Mouse (Mus musculus) erythroblast, embryonic 14.5 days (primary cell): ENCODE measurements at regions not wholly inside any gene's neighbourhood (a gene's known extent, or its start where the extent isn't known, plus 50 kb on each side); places are given as distances from the start of the nearest gene placed in this dataset.

Experiments used
- GATA1 ChIP-seq: IDR thresholded peaks from 2 replicates; pipeline ENCODE4 v1.6.1; 2012; ENCODE audit warnings: low read length, inconsistent platforms, mixed read lengths
- TAL1 ChIP-seq: IDR thresholded peaks from 3 replicates; pipeline ENCODE4 v1.6.1; 2012; ENCODE audit warnings: low read length, inconsistent platforms, mixed read lengths

DNA sequence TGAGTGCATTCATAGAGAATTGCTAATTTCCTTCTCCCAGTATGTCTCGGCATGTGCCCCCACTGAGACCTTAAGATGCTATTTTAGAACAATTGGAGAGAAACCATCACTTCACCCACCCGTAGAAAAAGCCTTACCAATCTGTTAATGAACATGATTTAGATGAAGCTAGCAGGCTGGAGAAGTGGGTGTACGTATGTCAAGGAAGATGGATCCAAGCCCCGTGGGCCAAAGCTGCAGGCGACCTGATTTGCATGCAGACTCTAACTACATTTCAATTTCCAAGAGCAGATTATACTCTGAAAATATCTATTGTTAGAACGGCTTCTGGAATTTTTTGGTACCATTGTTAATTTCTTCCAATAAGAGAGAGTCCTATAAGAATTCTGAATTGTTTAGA lies 180.4 kb upstream of the Slco3a1 start:
- TF ChIP-seq TAL1, result no peak
- TF ChIP-seq GATA1, result no peak
